Mouse (Mus musculus): ENCODE results near the gene Lgals2. TPM values are rescaled to one million over a fixed set of nuclear protein-coding genes. Genes with fewer than 3 reads are reported as not detected.

Lgals2 gene
- not detected in 2 replicates for polyA plus RNA-seq (2016; fragmentation: Nextera tagmentation; extraction: Ambion mirVana)

GRCm38 (mm10) chr15:78855303-78855965 lies at the start of gene Lgals2:
Gene Lgals2, minus strand, starts transcription at chr15:78855529.
- H3K9me3 ChIP-seq (replicated peaks): no peaks in the 10 kb centered on the region
- H3K9ac ChIP-seq: no peak within 1 kb of the TSS
- no peak for ATAC-seq (ENCODE audit: low FRiP score)
- no peaks in the 10 kb centered on the region for H3K36me3 ChIP-seq
- 77% methylated on average over 8 of the region's 8 CpGs for WGBS
- H3K4me2 ChIP-seq (replicated peaks): no peak within 1 kb of the TSS
- H3K4me1 ChIP-seq: peaks cover 12% of the 10 kb centered on the region; the same call in 1 of the 2 replicates
- H3K27me3 ChIP-seq: 0 out of 2 replicates have a peak, but pooled peaks cover 6% of the 10 kb centered on the region
- no peak within 1 kb of the TSS for H3K4me3 ChIP-seq
- H3K27ac ChIP-seq: no peak within 1 kb of the TSS

- no peaks in the 10 kb centered on the region for H3K9me3 ChIP-seq (replicated peaks)
- H3K4me3 ChIP-seq: no peak overlapping the region
- H3K27ac ChIP-seq: no peak overlapping the region
- no peaks in the 10 kb centered on the region for H3K36me3 ChIP-seq
- no peak for ATAC-seq (ENCODE audit: low FRiP score)
- no peak overlapping the region for H3K4me2 ChIP-seq (replicated peaks)
- H3K9ac ChIP-seq: no peak overlapping the region
- H3K4me1 ChIP-seq: peaks cover 20% of the 10 kb centered on the region
- H3K27me3 ChIP-seq: peaks cover 30% of the 10 kb centered on the region
- 11% methylated on average over 2 of the region's 2 CpGs for whole genome bisulfite sequencing
Observed at GRCm38 (mm10) chr15:78903243-78903642, 47.9 kb upstream of the Lgals2 start.

GRCm38 (mm10) chr15:78901422-78901789 lies 46.1 kb upstream of the Lgals2 start:
- WGBS: 47% methylated on average over 8 of the region's 8 CpGs
- Histone ChIP-seq H3K4me1 (peaks cover 20% of the 10 kb centered on the region), H3K4me3 (no peak overlapping the region), H3K27me3 (peaks cover 30% of the 10 kb centered on the region), H3K9me3 (replicated peaks) (no peaks in the 10 kb centered on the region), H3K27ac (no peak overlapping the region), H3K4me2 (replicated peaks) (peak overlapping the region; percentile 91), H3K36me3 (no peaks in the 10 kb centered on the region), H3K9ac (0 out of 2 replicates have a peak overlapping the region, but pooled peaks have one; percentile 67)
- ATAC-seq (ENCODE audit: low FRiP score): no peak

GRCm38 (mm10) chr15:78900585-78901421 lies 45.5 kb upstream of the Lgals2 start:
- H3K4me1 ChIP-seq: peaks cover 20% of the 10 kb centered on the region
- H3K4me3 ChIP-seq: peak overlapping the region; percentile 52
- WGBS: 18% methylated on average over 18 of the region's 18 CpGs
- peaks cover 30% of the 10 kb centered on the region for H3K27me3 ChIP-seq
- ATAC-seq (ENCODE audit: low FRiP score): no peak
- H3K9ac ChIP-seq: peak overlapping the region; percentile 67
- H3K4me2 ChIP-seq (replicated peaks): peak overlapping the region; percentile 91
- H3K27ac ChIP-seq: no peak overlapping the region
- no peaks in the 10 kb centered on the region for H3K9me3 ChIP-seq (replicated peaks)
- no peaks in the 10 kb centered on the region for H3K36me3 ChIP-seq

GRCm38 (mm10) chr15:78899740-78900584 lies 44.6 kb upstream of the Lgals2 start, which contains the start of gene Sh3bp1:
Gene Sh3bp1, plus strand, starts transcription at chr15:78899768.
- no peak within 1 kb of the TSS for H3K27ac ChIP-seq
- peaks cover 30% of the 10 kb centered on the region for H3K27me3 ChIP-seq
- peak within 1 kb of the TSS; percentile 91 for H3K4me2 ChIP-seq (replicated peaks)
- peaks cover 20% of the 10 kb centered on the region for H3K4me1 ChIP-seq
- peak within 1 kb of the TSS; percentile 52 for H3K4me3 ChIP-seq
- no peaks in the 10 kb centered on the region for H3K36me3 ChIP-seq
- 2% methylated on average over 47 of the region's 47 CpGs for WGBS
- H3K9ac ChIP-seq: peak within 1 kb of the TSS; percentile 67
- no peak for ATAC-seq (ENCODE audit: low FRiP score)
- H3K9me3 ChIP-seq (replicated peaks): no peaks in the 10 kb centered on the region

GRCm38 (mm10) chr15:78899409-78899739 lies 44.0 kb upstream of the Lgals2 start, which contains the start of gene Gm49510:
Gene Gm49510, plus strand, starts transcription at chr15:78899667.
- peak within 1 kb of the TSS; percentile 67 for H3K9ac ChIP-seq
- no peak for ATAC-seq (ENCODE audit: low FRiP score)
- H3K27ac ChIP-seq: no peak within 1 kb of the TSS
- no peaks in the 10 kb centered on the region for H3K9me3 ChIP-seq (replicated peaks)
- peak within 1 kb of the TSS; percentile 52 for H3K4me3 ChIP-seq
- peaks cover 20% of the 10 kb centered on the region for H3K4me1 ChIP-seq
- no peaks in the 10 kb centered on the region for H3K36me3 ChIP-seq
- WGBS: under 1% methylated on average over 19 of the region's 20 CpGs
- H3K27me3 ChIP-seq: peaks cover 30% of the 10 kb centered on the region
- peak within 1 kb of the TSS; percentile 91 for H3K4me2 ChIP-seq (replicated peaks)

- no peak overlapping the region for H3K9ac ChIP-seq
- no peak overlapping the region for H3K27ac ChIP-seq
- peaks cover 5% of the 10 kb centered on the region for H3K36me3 ChIP-seq
- H3K4me2 ChIP-seq (replicated peaks): peak overlapping the region; percentile 91; the same call in 1 of the 2 replicates
- peaks cover 30% of the 10 kb centered on the region for H3K27me3 ChIP-seq
- peaks cover 28% of the 10 kb centered on the region for H3K4me1 ChIP-seq
- ATAC-seq (ENCODE audit: low FRiP score): no peak
- no peaks in the 10 kb centered on the region for H3K9me3 ChIP-seq (replicated peaks)
- H3K4me3 ChIP-seq: no peak overlapping the region
- WGBS: 52% methylated on average over 6 of the region's 6 CpGs
Observed at GRCm38 (mm10) chr15:78898507-78899001, 43.2 kb upstream of the Lgals2 start.

- Histone ChIP-seq H3K9me3 (replicated peaks) (no peaks in the 10 kb centered on the region), H3K27me3 (peaks cover 30% of the 10 kb centered on the region), H3K36me3 (peaks cover 16% of the 10 kb centered on the region), H3K4me2 (replicated peaks) (no peak overlapping the region), H3K27ac (no peak overlapping the region), H3K9ac (no peak overlapping the region), H3K4me3 (no peak overlapping the region), H3K4me1 (peaks cover 31% of the 10 kb centered on the region)
- WGBS: 88% methylated on average over 4 of the region's 4 CpGs
- no peak for ATAC-seq (ENCODE audit: low FRiP score)
Observed at GRCm38 (mm10) chr15:78897488-78897887, 42.2 kb upstream of the Lgals2 start.

- ATAC-seq (ENCODE audit: low FRiP score): no peak
- H3K9me3 ChIP-seq (replicated peaks): no peaks in the 10 kb centered on the region
- no peak overlapping the region for H3K4me2 ChIP-seq (replicated peaks)
- H3K27me3 ChIP-seq: peaks cover 26% of the 10 kb centered on the region
- 90% methylated on average over 3 of the region's 3 CpGs for WGBS
- H3K27ac ChIP-seq: no peak overlapping the region
- peaks cover 29% of the 10 kb centered on the region for H3K36me3 ChIP-seq
- H3K4me3 ChIP-seq: no peak overlapping the region
- peaks cover 28% of the 10 kb centered on the region for H3K4me1 ChIP-seq
- no peak overlapping the region for H3K9ac ChIP-seq
Observed at GRCm38 (mm10) chr15:78896149-78896548, 40.8 kb upstream of the Lgals2 start.

- WGBS: 85% methylated on average over 2 of the region's 2 CpGs
- Histone ChIP-seq H3K9ac (no peak overlapping the region), H3K4me3 (no peak overlapping the region), H3K4me2 (replicated peaks) (no peak overlapping the region), H3K27me3 (peaks cover 22% of the 10 kb centered on the region), H3K4me1 (peaks cover 24% of the 10 kb centered on the region), H3K9me3 (replicated peaks) (no peaks in the 10 kb centered on the region), H3K36me3 (peaks cover 33% of the 10 kb centered on the region), H3K27ac (no peak overlapping the region)
- ATAC-seq (ENCODE audit: low FRiP score): no peak
Observed at GRCm38 (mm10) chr15:78895741-78896140, 40.4 kb upstream of the Lgals2 start.

GRCm38 (mm10) chr15:78894726-78895125 lies 39.4 kb upstream of the Lgals2 start:
- H3K4me3 ChIP-seq: no peak overlapping the region
- 74% methylated on average over 13 of the region's 13 CpGs for WGBS
- ATAC-seq (ENCODE audit: low FRiP score): no peak
- no peak overlapping the region for H3K4me2 ChIP-seq (replicated peaks)
- peaks cover 14% of the 10 kb centered on the region for H3K4me1 ChIP-seq
- peaks cover 12% of the 10 kb centered on the region for H3K27me3 ChIP-seq
- H3K36me3 ChIP-seq: peaks cover 43% of the 10 kb centered on the region
- no peak overlapping the region for H3K27ac ChIP-seq
- no peaks in the 10 kb centered on the region for H3K9me3 ChIP-seq (replicated peaks)
- H3K9ac ChIP-seq: no peak overlapping the region

- Histone ChIP-seq H3K4me2 (replicated peaks) (no peak overlapping the region), H3K27ac (no peak overlapping the region), H3K27me3 (no peaks in the 10 kb centered on the region), H3K9ac (no peak overlapping the region), H3K9me3 (replicated peaks) (no peaks in the 10 kb centered on the region), H3K4me1 (peaks cover 21% of the 10 kb centered on the region), H3K36me3 (peaks cover 65% of the 10 kb centered on the region), H3K4me3 (no peak overlapping the region)
- WGBS: 66% methylated on average over 7 of the region's 7 CpGs
- ATAC-seq (ENCODE audit: low FRiP score): no peak
Observed at GRCm38 (mm10) chr15:78892440-78892839, 37.1 kb upstream of the Lgals2 start.
